Mouse (Mus musculus) embryonic fibroblast, embryonic 13.5 days (primary cell): Measurements from ENCODE around the gene Foxi3. TPM values are rescaled to one million over a fixed set of nuclear protein-coding genes. Genes with fewer than 3 reads are reported as not detected.

Source experiments
- H3K27ac ChIP-seq: 2 replicates; pipeline ENCODE4 v1.5.1; 2012; ENCODE audit warnings: low read length, control low read depth, inconsistent platforms; ENCODE audit not compliant: insufficient read depth
- H3K4me1 ChIP-seq: 2 replicates; pipeline ENCODE4 v1.6.1; 2011; ENCODE audit warnings: low read length; ENCODE audit not compliant: control insufficient read depth, insufficient read depth
- H3K4me3 ChIP-seq: 2 replicates; pipeline ENCODE4 v1.5.1; 2011; ENCODE audit warnings: mild to moderate bottlenecking, control low read depth, low read length; ENCODE audit not compliant: insufficient read depth
- CTCF ChIP-seq: IDR thresholded peaks from 2 replicates; pipeline ENCODE4 v1.5.1; 2011; ENCODE audit warnings: mild to moderate bottlenecking, control low read depth, low read length, moderate library complexity, borderline replicate concordance; ENCODE audit not compliant: insufficient read depth
- POLR2A ChIP-seq: IDR thresholded peaks from 2 replicates; pipeline ENCODE4 v1.6.1; 2011; ENCODE audit warnings: low read depth, mild to moderate bottlenecking, control low read depth, low read length, moderate library complexity
- polyA plus RNA-seq: library from polyadenylated mRNA; stranded (reverse); fragments of >200 nt; gene quantifications from 2 replicates; pipeline ENCODE4 v1.2.4, GENCODE M21; 2011; ENCODE audit warnings: low read depth; ENCODE audit not compliant: missing spikeins, insufficient read length

Foxi3 gene
- polyA plus RNA-seq, result not detected in 2 replicates

DNA sequence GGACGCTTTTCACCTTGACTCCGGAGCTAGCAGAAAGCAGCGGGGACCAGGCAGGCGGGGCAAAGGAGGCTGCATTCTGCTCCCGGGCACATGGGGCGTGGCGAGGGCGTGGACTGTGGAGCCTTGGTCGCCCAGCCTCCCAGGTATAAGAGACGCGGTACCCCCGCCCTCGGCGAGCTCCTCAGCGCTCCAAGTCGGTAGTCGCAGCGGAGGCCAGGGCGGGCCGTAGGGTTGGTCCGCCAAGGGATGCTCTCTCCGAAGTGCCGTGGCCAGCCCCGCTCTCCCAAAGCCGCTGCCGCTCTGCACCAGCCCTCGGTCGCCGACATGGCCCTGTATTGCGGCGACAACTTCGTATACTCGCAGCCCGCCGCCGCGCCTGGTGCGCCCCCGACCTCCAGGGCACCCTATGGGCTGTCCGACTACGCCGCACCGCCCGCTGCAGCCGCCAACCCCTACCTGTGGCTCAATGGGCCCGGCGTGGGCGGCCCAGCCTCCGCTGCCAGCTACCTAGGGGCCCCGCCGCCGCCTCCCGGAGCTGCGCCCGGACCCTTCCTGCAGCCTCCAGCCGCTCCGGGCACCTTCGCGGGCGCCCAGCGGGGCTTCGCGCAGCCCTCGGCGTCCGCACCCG is at the start of gene Foxi3:
Gene Foxi3 (plus strand): TSS at position 247 of the 628 bp plus-strand sequence.
- no peaks in the 10 kb centered on the region for H3K4me1 ChIP-seq
- TF ChIP-seq POLR2A (no peak), CTCF (no peak)
- no peak within 1 kb of the TSS for H3K27ac ChIP-seq
- H3K4me3 ChIP-seq, result peak within 1 kb of the TSS; percentile 0; the same call in 1 of the 2 replicates

- peaks cover 7% of the 10 kb centered on the region for H3K4me1 ChIP-seq
- no peak for TF ChIP-seq CTCF
- TF ChIP-seq POLR2A, result no peak
Observed at GRCm38 (mm10) chr6:70909572-70909971, 46.8 kb upstream of the Foxi3 start.

GRCm38 (mm10) chr6:70910285-70910684 is 46.0 kb upstream of the Foxi3 start:
- Histone ChIP-seq H3K27ac (no peak overlapping the region), H3K4me3 (no peak overlapping the region), H3K4me1 (peaks cover 7% of the 10 kb centered on the region)
- no peak for TF ChIP-seq POLR2A
- TF ChIP-seq CTCF, result no peak

More at GRCm38 (mm10) chr6:70909572-70909971, 46.8 kb upstream of the Foxi3 start:
- no peak overlapping the region for H3K27ac ChIP-seq
- H3K4me3 ChIP-seq, result no peak overlapping the region

GRCm38 (mm10) chr6:70911668-70912395 is 44.5 kb upstream of the Foxi3 start:
- no peak overlapping the region for H3K4me3 ChIP-seq
- H3K4me1 ChIP-seq, result peaks cover 7% of the 10 kb centered on the region
- TF ChIP-seq POLR2A, result no peak
- no peak for TF ChIP-seq CTCF
- H3K27ac ChIP-seq, result no peak overlapping the region

DNA sequence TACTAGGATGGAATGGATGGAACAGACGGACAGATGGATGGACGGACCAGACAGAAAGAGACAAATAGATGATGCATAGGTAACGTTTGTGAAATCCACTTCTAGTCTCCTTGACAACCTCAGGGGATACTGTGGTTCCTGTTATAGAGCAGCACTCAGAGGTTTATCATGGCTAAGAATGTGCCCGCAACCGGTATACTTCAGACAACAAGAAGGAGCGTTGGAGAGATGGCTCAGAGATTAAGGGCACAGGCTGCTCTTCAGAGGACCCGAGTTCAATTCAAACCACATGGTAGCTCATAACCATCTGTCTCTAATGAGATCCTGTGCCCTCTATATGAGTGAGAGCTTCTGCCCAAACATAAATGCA is 44.0 kb upstream of the Foxi3 start:
- no peak overlapping the region for H3K4me3 ChIP-seq
- H3K4me1 ChIP-seq, result peaks cover 7% of the 10 kb centered on the region
- no peak for TF ChIP-seq POLR2A
- TF ChIP-seq CTCF, result no peak
- no peak overlapping the region for H3K27ac ChIP-seq

DNA sequence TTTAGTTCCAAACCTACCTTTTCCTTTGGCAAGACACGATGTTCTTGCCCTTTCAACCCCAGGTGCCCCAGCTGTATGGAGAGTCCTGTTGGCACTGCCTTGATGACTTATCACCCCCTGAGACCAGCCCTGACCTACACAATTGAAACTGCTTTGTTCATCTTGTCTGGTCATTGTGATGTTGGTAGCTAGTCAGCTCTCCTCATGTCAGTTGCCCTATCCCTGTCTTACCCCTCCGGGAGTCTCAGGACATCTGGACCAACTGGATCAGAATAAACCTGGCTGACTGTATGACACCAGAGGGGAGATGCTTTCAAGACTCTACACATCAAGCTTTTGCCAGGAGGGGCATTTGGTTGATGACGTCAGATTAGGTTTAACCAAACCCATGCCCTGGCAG is 37.5 kb upstream of the Foxi3 start, which contains the start of gene Tex37:
Gene Tex37 (minus strand): TSS at position 101 of the 400 bp plus-strand sequence.
- no peak within 1 kb of the TSS for H3K4me3 ChIP-seq
- H3K27ac ChIP-seq, result no peak within 1 kb of the TSS
- TF ChIP-seq CTCF (no peak), POLR2A (no peak)
- no peaks in the 10 kb centered on the region for H3K4me1 ChIP-seq

GRCm38 (mm10) chr6:70921274-70922074 is 34.9 kb upstream of the Foxi3 start:
- Histone ChIP-seq H3K27ac (no peak overlapping the region), H3K4me1 (no peaks in the 10 kb centered on the region), H3K4me3 (no peak overlapping the region)
- TF ChIP-seq CTCF (peak; percentile 28; the same call in 1 of the 2 replicates), POLR2A (no peak)

- H3K4me3 ChIP-seq, result no peak overlapping the region
- H3K27ac ChIP-seq, result no peak overlapping the region
- TF ChIP-seq POLR2A (no peak), CTCF (no peak)
- H3K4me1 ChIP-seq, result no peaks in the 10 kb centered on the region
Observed at GRCm38 (mm10) chr6:70931801-70932200, 24.5 kb upstream of the Foxi3 start.

- H3K4me1 ChIP-seq, result no peaks in the 10 kb centered on the region
- H3K27ac ChIP-seq, result no peak overlapping the region
- TF ChIP-seq POLR2A, result no peak
- TF ChIP-seq CTCF, result no peak
- H3K4me3 ChIP-seq, result no peak overlapping the region
Observed at GRCm38 (mm10) chr6:70953274-70953673, 3.1 kb upstream of the Foxi3 start.

DNA sequence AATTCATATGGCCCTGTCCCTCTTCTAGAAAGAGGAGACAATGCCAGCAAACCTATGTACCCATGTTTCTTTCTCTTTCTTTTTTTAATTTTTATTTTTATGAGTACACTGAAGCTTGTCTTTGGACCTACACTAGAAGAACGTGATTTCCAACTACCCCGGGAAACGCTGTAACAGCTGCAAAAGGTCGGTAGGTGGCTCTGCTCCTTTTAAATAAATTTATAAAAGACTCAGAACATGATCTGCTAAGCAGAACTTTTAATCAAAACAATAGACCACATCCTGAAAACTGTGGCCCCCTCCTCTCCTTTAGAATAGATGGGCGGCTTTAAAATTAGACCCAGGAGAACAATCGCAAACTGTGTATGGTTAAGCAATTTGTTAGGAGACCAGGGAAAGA is 2.3 kb upstream of the Foxi3 start:
- TF ChIP-seq CTCF (no peak), POLR2A (no peak)
- Histone ChIP-seq H3K27ac (no peak overlapping the region), H3K4me1 (no peaks in the 10 kb centered on the region), H3K4me3 (no peak overlapping the region)
